Mouse (Mus musculus): ENCODE results near the gene Zdhhc7. TPM values are rescaled to one million over a fixed set of nuclear protein-coding genes. Genes with fewer than 3 reads are reported as not detected.

Gene Zdhhc7
- total RNA-seq, 4 experiments from 2014 or later: 26.3 to 44.6 (median 34.0) TPM

GRCm38 (mm10) chr8:120071684-120072083 is 29.6 kb downstream of the Zdhhc7 start:
- peak; percentile 41 to 85 for DNase-seq (ENCODE audit: low spot score in 2 of 2)

- DNase-seq (ENCODE audit: low spot score in 2 of 2): no peak
Measured at GRCm38 (mm10) chr8:120067936-120068668, 33.2 kb downstream of the Zdhhc7 start.

GRCm38 (mm10) chr8:120066226-120066625 is 35.1 kb downstream of the Zdhhc7 start:
- DNase-seq (ENCODE audit: low spot score in 2 of 2): no peak

GRCm38 (mm10) chr8:120065611-120066010 is 35.7 kb downstream of the Zdhhc7 start:
- DNase-seq (ENCODE audit: low spot score in 2 of 2): no peak

GRCm38 (mm10) chr8:120063326-120063725 is 38.0 kb downstream of the Zdhhc7 start:
- no peak for DNase-seq (ENCODE audit: low spot score in 2 of 2)

GRCm38 (mm10) chr8:120062742-120063141 is 38.5 kb downstream of the Zdhhc7 start:
- DNase-seq (ENCODE audit: low spot score in 2 of 2): no peak

GRCm38 (mm10) chr8:120057078-120057477 is 44.2 kb downstream of the Zdhhc7 start:
- DNase-seq (ENCODE audit: low spot score in 2 of 2): no peak

GRCm38 (mm10) chr8:120054833-120055232 is 46.4 kb downstream of the Zdhhc7 start:
- DNase-seq (ENCODE audit: low spot score in 2 of 2): no peak

GRCm38 (mm10) chr8:120052318-120052717 is 49.0 kb downstream of the Zdhhc7 start:
- DNase-seq (ENCODE audit: low spot score in 2 of 2): no peak

GRCm38 (mm10) chr8:120051908-120052307 is 49.4 kb downstream of the Zdhhc7 start:
- DNase-seq (ENCODE audit: low spot score in 2 of 2): no peak

GRCm38 (mm10) chr8:120051006-120051405 is 50.3 kb downstream of the Zdhhc7 start:
- no peak for DNase-seq (ENCODE audit: low spot score in 2 of 2)

- DNase-seq (ENCODE audit: low spot score in 2 of 2): no peak
Measured at GRCm38 (mm10) chr8:120050376-120050775, 50.9 kb downstream of the Zdhhc7 start.

GRCm38 (mm10) chr8:120049949-120050348 is 51.3 kb downstream of the Zdhhc7 start:
- DNase-seq (ENCODE audit: low spot score in 2 of 2): no peak

- DNase-seq (ENCODE audit: low spot score in 2 of 2): peak; percentile 66 to 92
Measured at GRCm38 (mm10) chr8:120046258-120047020, 54.8 kb downstream of the Zdhhc7 start.

GRCm38 (mm10) chr8:120045471-120045870 is 55.8 kb downstream of the Zdhhc7 start:
- DNase-seq (ENCODE audit: low spot score in 2 of 2): no peak

- DNase-seq (ENCODE audit: low spot score in 2 of 2): no peak
Measured at GRCm38 (mm10) chr8:120044907-120045306, 56.4 kb downstream of the Zdhhc7 start.

GRCm38 (mm10) chr8:120042542-120043312 is 58.6 kb downstream of the Zdhhc7 start:
- no peak for DNase-seq (ENCODE audit: low spot score in 2 of 2)

GRCm38 (mm10) chr8:120040861-120041260 is 60.4 kb downstream of the Zdhhc7 start:
- peak in 1 of 2 experiments; percentile 39 for DNase-seq (ENCODE audit: low spot score in 2 of 2)

GRCm38 (mm10) chr8:120039313-120039919 is 61.9 kb downstream of the Zdhhc7 start:
- no peak for DNase-seq (ENCODE audit: low spot score in 2 of 2)

GRCm38 (mm10) chr8:120038741-120039140 is 62.5 kb downstream of the Zdhhc7 start:
- DNase-seq (ENCODE audit: low spot score in 2 of 2): no peak

GRCm38 (mm10) chr8:120037611-120038010 is 63.7 kb downstream of the Zdhhc7 start:
- DNase-seq (ENCODE audit: low spot score in 2 of 2): no peak
